Mouse (Mus musculus) E14TG2a.4 (cell line): ENCODE measurements around the gene Wbp2.

Experiments
- CTCF ChIP-seq: conservative IDR thresholded peaks from 2 replicates; pipeline ENCODE4 v1.5.1; 2014; ENCODE audit warnings: low read length
- NANOG ChIP-seq: IDR thresholded peaks from 2 replicates; pipeline ENCODE4 v1.6.1; 2014; ENCODE audit warnings: borderline replicate concordance, low read length, mixed read lengths
- POU5F1 ChIP-seq: IDR thresholded peaks from 2 replicates; pipeline ENCODE4 v1.6.1; 2014; ENCODE audit warnings: low read length, borderline replicate concordance

- no peak for TF ChIP-seq CTCF
- no peak for TF ChIP-seq POU5F1
- no peak for TF ChIP-seq NANOG
Measured at GRCm38 (mm10) chr11:116065345-116065744, 21.4 kb downstream of the Wbp2 start.
